In genomic region chr10:75939481-75940234, GRCm38 (mm10) we compare ENCODE assay signal across 13 mouse cellular contexts. TPM values are rescaled to one million over a fixed set of nuclear protein-coding genes. Genes with fewer than 3 reads are reported as not detected.
DNase-seq lines count a peak whose midpoint lies in the region; TF ChIP-seq lines count a peak whose summit lies in the region.
"Had no signal": no experiment of that assay in that cellular context is flagged by ENCODE, and none has a peak within 500 bp of the region (broad histone marks: within the 10 kb centered on the region; RNA-seq: fewer than 3 reads in every experiment).

No protein-coding gene starts in this region.

- H3K27ac ChIP-seq in kidney, adult 2 months (ENCODE audit: insufficient read depth, low read depth, low read length): 0 out of 2 replicates have a peak overlapping the region, but pooled peaks have one; percentile 26
- peak overlapping the region; percentile 45 for H3K27ac ChIP-seq in MEL (ENCODE audit: control insufficient read depth, low read depth, low read length)
- H3K27ac ChIP-seq in embryonic facial prominence, embryonic 10.5 days (replicated peaks): no peak overlapping the region
- H3K27ac ChIP-seq: intestine, embryonic 15.5 days had no signal

- H3K27me3 ChIP-seq in kidney, adult 2 months (replicated peaks; ENCODE audit: control insufficient read depth, insufficient read depth, low read length): no peaks in the 10 kb centered on the region
- H3K27me3 ChIP-seq in MEL (ENCODE audit: control insufficient read depth in 1 of 2, insufficient read depth in 2 of 2, low read length in 2 of 2) (no peaks in the 10 kb centered on the region), myocyte (ENCODE audit: control insufficient read depth, insufficient read depth, insufficient read length) (no peaks in the 10 kb centered on the region)
- H3K27me3 ChIP-seq in embryonic facial prominence, embryonic 10.5 days (replicated peaks; ENCODE audit: low read depth, poor library complexity, severe bottlenecking): peaks cover 68% of the 10 kb centered on the region

- WGBS in kidney, adult 2 months: 50% methylated on average over 9 of the region's 9 CpGs
- 42% methylated on average over 9 of the region's 9 CpGs for WGBS in embryonic facial prominence, embryonic 10.5 days

- no peak for TF ChIP-seq CTCF in kidney, adult 2 months (conservative IDR thresholded peaks at IDR 0.05; ENCODE audit: insufficient read depth, insufficient read length, low read depth, low read length)
- no peak for TF ChIP-seq CTCF in MEL (IDR thresholded peaks at IDR 0.05 in 2 of 3, conservative IDR thresholded peaks at IDR 0.05 in 1 of 3; ENCODE audit: control insufficient read depth in 1 of 3, insufficient read depth in 1 of 3, low read depth in 2 of 3, low read length in 3 of 3, poor library complexity in 1 of 3, severe bottlenecking in 1 of 3)

- TF ChIP-seq RAD21 in MEL (IDR thresholded peaks at IDR 0.05; ENCODE audit: low read depth, low read length): no peak

- H3K4me1 ChIP-seq in kidney, adult 2 months (ENCODE audit: control insufficient read depth, insufficient read depth, low read length): peaks cover 5% of the 10 kb centered on the region; the same call in 1 of the 2 replicates
- peaks cover 14 to 51% of the 10 kb centered on the region in 2 experiments for H3K4me1 ChIP-seq in MEL (ENCODE audit: control insufficient read depth in 1 of 2, insufficient read depth in 2 of 2, low read length in 2 of 2)
- peaks cover 41% of the 10 kb centered on the region for H3K4me1 ChIP-seq in embryonic facial prominence, embryonic 10.5 days

- H3K9me3 ChIP-seq in MEL (replicated peaks; ENCODE audit: insufficient read depth, low read length): no peaks in the 10 kb centered on the region
- no peaks in the 10 kb centered on the region for H3K9me3 ChIP-seq in embryonic facial prominence, embryonic 10.5 days
- H3K9me3 ChIP-seq: intestine, embryonic 15.5 days had no signal

- 0 out of 4 replicates have a peak, but pooled peaks of 1 of the 2 experiments have one; percentile 9 for TF ChIP-seq EP300 in MEL (IDR thresholded peaks at IDR 0.05; ENCODE audit: low read depth in 1 of 2, low read length in 2 of 2)

- peak overlapping the region; percentile 57 for H3K4me2 ChIP-seq in myocyte (ENCODE audit: low read depth)
- H3K4me2 ChIP-seq: intestine, embryonic 15.5 days had no signal

- no peaks in the 10 kb centered on the region for H3K36me3 ChIP-seq in kidney, adult 2 months (ENCODE audit: control insufficient read depth, insufficient read depth, low read length)
- H3K36me3 ChIP-seq in MEL (ENCODE audit: control insufficient read depth in 1 of 2, insufficient read depth in 2 of 2, low read length in 2 of 2) (peaks cover 0 to 42% of the 10 kb centered on the region in 2 experiments; a peak in 2 of 4 replicates), myocyte (ENCODE audit: control insufficient read depth, insufficient read depth) (no peaks in the 10 kb centered on the region)
- no peaks in the 10 kb centered on the region for H3K36me3 ChIP-seq in embryonic facial prominence, embryonic 10.5 days (replicated peaks)
- H3K36me3 ChIP-seq: intestine, embryonic 15.5 days had no signal

- no peak overlapping the region for H3ac ChIP-seq in myocyte (ENCODE audit: control insufficient read depth, insufficient read length)

- peaks cover 9% of the 10 kb centered on the region for H3K79me2 ChIP-seq in MEL (ENCODE audit: control insufficient read depth, insufficient read depth, low read length, poor library complexity)
- H3K79me2 ChIP-seq in myocyte (ENCODE audit: control insufficient read depth, insufficient read depth): no peaks in the 10 kb centered on the region

- DNase-seq in kidney, adult 2 months: no peak
- DNase-seq in kidney, postnatal 14 days: no peak
- peak; percentile 73 for DNase-seq in MEL (ENCODE audit: low read depth, low spot score)
- DNase-seq in embryonic facial prominence, embryonic 10.5 days (ENCODE audit: low spot score): no peak
- DNase-seq in urinary bladder, postnatal 25 days (ENCODE audit: low spot score): no peak
- DNase-seq in layer of hippocampus, adult 9-11 months: no peak
- DNase-seq: cerebellum, adult 9-11 months; thymus, postnatal 36 days had no signal

- H3K4me3 ChIP-seq in kidney, adult 2 months (ENCODE audit: insufficient read depth, low read depth, low read length): no peak overlapping the region
- peak overlapping the region in 1 of 2 experiments; percentile 36; a peak in 1 of 4 replicates for H3K4me3 ChIP-seq in MEL (ENCODE audit: control insufficient read depth in 1 of 2, insufficient read depth in 1 of 2, low read depth in 2 of 2, low read length in 2 of 2)
- 0 out of 2 replicates have a peak overlapping the region, but pooled peaks have one; percentile 22 for H3K4me3 ChIP-seq in embryonic facial prominence, embryonic 10.5 days
- no peak overlapping the region for H3K4me3 ChIP-seq in myocyte
- H3K4me3 ChIP-seq: intestine, embryonic 15.5 days had no signal

- TF ChIP-seq POLR2A in kidney, adult 2 months (IDR thresholded peaks at IDR 0.05; ENCODE audit: low read depth, low read length): no peak
- no peak for TF ChIP-seq POLR2A in MEL (IDR thresholded peaks at IDR 0.05; ENCODE audit: control insufficient read depth in 1 of 2, insufficient read depth in 1 of 2, low read depth in 1 of 2, low read length in 2 of 2, poor library complexity in 1 of 2)
- TF ChIP-seq POLR2A in myocyte (IDR thresholded peaks at IDR 0.05; ENCODE audit: insufficient read length, low read depth): peak; percentile 16

- H3K9ac ChIP-seq in MEL (ENCODE audit: control insufficient read depth, low read depth, low read length, poor library complexity, severe bottlenecking): peak overlapping the region; percentile 45
- H3K9ac ChIP-seq: intestine, embryonic 15.5 days had no signal

TF ChIP-seq in MEL, 35 proteins besides CTCF, POLR2A, EP300 and RAD21:
- TF ChIP-seq SMC3 (IDR thresholded peaks at IDR 0.05; ENCODE audit: low read depth, low read length) (no peak), GABPA (IDR thresholded peaks at IDR 0.05; ENCODE audit: low read depth, low read length) (0 out of 2 replicates have a peak, but pooled peaks have one; percentile 18), CHD2 (IDR thresholded peaks at IDR 0.05; ENCODE audit: low read length) (no peak), MEF2A (IDR thresholded peaks at IDR 0.05; ENCODE audit: extremely low read depth, insufficient replicate concordance, low read depth, low read length, poor library complexity, severe bottlenecking) (no peak), BHLHE40 (IDR thresholded peaks at IDR 0.05; ENCODE audit: borderline replicate concordance, low read depth, low read length) (no peak), NELFE (IDR thresholded peaks at IDR 0.05; ENCODE audit: low read depth, low read length) (no peak)

TF ChIP-seq in myocyte, 11 proteins besides CTCF, POLR2A, EP300 and RAD21:
- no peak for TF ChIP-seq SRF (IDR thresholded peaks at IDR 0.05; ENCODE audit: control insufficient read depth, insufficient read length, low read depth)
- TF ChIP-seq CEBPB (IDR thresholded peaks at IDR 0.05; ENCODE audit: insufficient read depth, poor library complexity, severe bottlenecking): no peak
- no peak for TF ChIP-seq MYOG (IDR thresholded peaks at IDR 0.05; ENCODE audit: control insufficient read depth in 1 of 3, insufficient read depth in 1 of 3, insufficient read length in 2 of 3, low read depth in 2 of 3)
- no peak for TF ChIP-seq POLR2AphosphoS2 (IDR thresholded peaks at IDR 0.05; ENCODE audit: insufficient read length, low read depth)
- no peak for TF ChIP-seq TCF3 (IDR thresholded peaks at IDR 0.05; ENCODE audit: insufficient read length, low read depth)
- no peak for TF ChIP-seq USF1 (IDR thresholded peaks at IDR 0.05; ENCODE audit: low read depth)

RNA-seq across cellular contexts. Expression of gene Gm867, which starts 0.8 kb away (rescaled TPM):
- 1.3 and 1.4 TPM in 2 replicates for polyA plus RNA-seq in kidney, adult 2 months (2012; rRNA removed)
- total RNA-seq in MEL (2012; rRNA removed): 0.08 and 0.26 TPM in 2 replicates
- polyA plus RNA-seq in MEL (2012; ENCODE audit: insufficient read depth in 1 of 2, insufficient read length in 2 of 2, low read depth in 1 of 2, low replicate concordance in 2 of 2, missing spikeins in 1 of 2) (1 to 10 TPM in 1 of 2 experiments, not detected in 1; 1.6 TPM), myocyte (2012; fragmentation: generic; extraction: Trizol) (3.2 TPM)
- 0.29 and 0.56 TPM in 2 replicates for polyA plus RNA-seq in embryonic facial prominence, embryonic 10.5 days (2016; fragmentation: Nextera tagmentation; extraction: Ambion mirVana)
- total RNA-seq: granulocyte monocyte progenitor cell, adult 5-6 weeks had no signal

RNA-seq across cellular contexts. Expression of gene Vpreb3, which starts 3.2 kb away (rescaled TPM):
- 1.2 and 3.8 TPM in 2 replicates for polyA plus RNA-seq in kidney, adult 2 months (2012; rRNA removed)
- total RNA-seq in MEL (2012; rRNA removed): 0.27 TPM in 1 of 2 replicates, not detected in the other
- under 1 TPM in 1 of 2 experiments, not detected in 1; 0.88 TPM for polyA plus RNA-seq in MEL (2012; ENCODE audit: insufficient read depth in 1 of 2, insufficient read length in 2 of 2, low read depth in 1 of 2, low replicate concordance in 2 of 2, missing spikeins in 1 of 2)
- 0.42 and 1.1 TPM in 2 replicates for polyA plus RNA-seq in embryonic facial prominence, embryonic 10.5 days (2016; fragmentation: Nextera tagmentation; extraction: Ambion mirVana)
- 0.48 TPM for polyA plus RNA-seq in myocyte (2012; fragmentation: generic; extraction: Trizol)
- total RNA-seq: granulocyte monocyte progenitor cell, adult 5-6 weeks; layer of hippocampus, postnatal 14 days had no signal

RNA-seq across cellular contexts. Expression of gene Mmp11, which starts 3.4 kb away (rescaled TPM):
- 21.5 and 23.9 TPM in 2 replicates for polyA plus RNA-seq in kidney, adult 2 months (2012; rRNA removed)
- 1.3 and 1.5 TPM in 2 replicates for total RNA-seq in MEL (2012; rRNA removed)
- polyA plus RNA-seq in MEL (2012; ENCODE audit: insufficient read depth in 1 of 2, insufficient read length in 2 of 2, low read depth in 1 of 2, low replicate concordance in 2 of 2, missing spikeins in 1 of 2) (1 to 10 TPM in 1 of 2 experiments, not detected in 1; 5.9 TPM), myocyte (2012; fragmentation: generic; extraction: Trizol) (121 TPM)
- polyA plus RNA-seq in embryonic facial prominence, embryonic 10.5 days (2016; fragmentation: Nextera tagmentation; extraction: Ambion mirVana): 36.7 and 46.4 TPM in 2 replicates

RNA-seq across cellular contexts. Expression of gene Chchd10, which starts 6.7 kb away (rescaled TPM):
- 1,587 and 1,621 TPM in 2 replicates for polyA plus RNA-seq in kidney, adult 2 months (2012; rRNA removed)
- 143 and 158 TPM in 2 replicates for total RNA-seq in MEL (2012; rRNA removed)
- polyA plus RNA-seq in MEL (2012; ENCODE audit: insufficient read depth in 1 of 2, insufficient read length in 2 of 2, low read depth in 1 of 2, low replicate concordance in 2 of 2, missing spikeins in 1 of 2): 100 to 1,000 TPM in 1 of 2 experiments, not detected in 1; 428 TPM
- polyA plus RNA-seq in embryonic facial prominence, embryonic 10.5 days (2016; fragmentation: Nextera tagmentation; extraction: Ambion mirVana): 8.4 and 9.6 TPM in 2 replicates
- 441 TPM for polyA plus RNA-seq in myocyte (2012; fragmentation: generic; extraction: Trizol)

RNA-seq across cellular contexts. Expression of gene Gm5134, which starts 14.7 kb away (rescaled TPM):
- 0.03 TPM in 1 of 2 replicates, not detected in the other for polyA plus RNA-seq in kidney, adult 2 months (2012; rRNA removed)
- total RNA-seq in MEL (2012; rRNA removed): not detected in 2 replicates
- polyA plus RNA-seq in MEL (2012; ENCODE audit: insufficient read depth in 1 of 2, insufficient read length in 2 of 2, low read depth in 1 of 2, low replicate concordance in 2 of 2, missing spikeins in 1 of 2) (not detected), myocyte (2012; fragmentation: generic; extraction: Trizol) (0.01 TPM)
- polyA plus RNA-seq in embryonic facial prominence, embryonic 10.5 days (2016; fragmentation: Nextera tagmentation; extraction: Ambion mirVana): 0.10 TPM in 1 of 2 replicates, not detected in the other
- total RNA-seq: layer of hippocampus, postnatal 14 days had no signal
- polyA plus RNA-seq: intestine, embryonic 15.5 days; lung, postnatal 0 days had no signal
